Mouse (Mus musculus) activated CD4-positive, CD25-positive, alpha-beta regulatory T cell, adult 4 months (primary cell): ENCODE measurements around the gene Katnal1. TPM values are rescaled to one million over a fixed set of nuclear protein-coding genes. Genes with fewer than 3 reads are reported as not detected.

Experiments
- ATAC-seq: one replicate; pipeline ENCODE4 v1.8.0; 2017
- polyA plus RNA-seq, 2 experiments: library from polyadenylated mRNA; unstranded; fragments of 100-300 nt; shearing (Covaris generic); gene quantifications; one replicate each; pipeline ENCODE4 v1.2.1; 2017

The Katnal1 gene
- polyA plus RNA-seq, 2 experiments from 2014 or later: 2.9 to 4.3 TPM

- no peak for ATAC-seq
These were observed 5.1 kb downstream of the Katnal1 start for GRCm38 (mm10) chr5:148924051-148924450.

- ATAC-seq: no peak
These were observed 5.7 kb downstream of the Katnal1 start for GRCm38 (mm10) chr5:148923408-148923807.

DNA sequence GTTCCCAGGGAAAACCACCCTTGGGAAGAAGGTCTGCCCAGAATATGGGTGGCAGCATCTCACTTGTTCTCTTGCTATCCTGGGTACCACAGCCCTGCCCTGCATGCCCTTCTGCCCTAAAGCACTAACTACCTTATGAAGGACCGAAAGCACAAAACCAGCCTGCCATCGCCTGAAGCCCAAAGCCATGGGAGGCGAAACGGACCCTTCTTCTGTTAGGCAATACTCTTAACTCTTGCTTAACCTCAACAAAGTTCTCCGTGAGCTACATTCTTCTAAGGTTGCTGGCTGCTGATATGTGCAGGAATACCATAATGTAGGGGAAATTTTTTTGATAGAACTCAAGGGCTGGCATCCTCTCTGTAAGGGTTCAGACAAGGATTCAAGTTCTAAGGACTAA is 6.3 kb downstream of the Katnal1 start:
- ATAC-seq: no peak

- ATAC-seq: no peak
These were observed 11.1 kb downstream of the Katnal1 start for GRCm38 (mm10) chr5:148918049-148918448.

DNA sequence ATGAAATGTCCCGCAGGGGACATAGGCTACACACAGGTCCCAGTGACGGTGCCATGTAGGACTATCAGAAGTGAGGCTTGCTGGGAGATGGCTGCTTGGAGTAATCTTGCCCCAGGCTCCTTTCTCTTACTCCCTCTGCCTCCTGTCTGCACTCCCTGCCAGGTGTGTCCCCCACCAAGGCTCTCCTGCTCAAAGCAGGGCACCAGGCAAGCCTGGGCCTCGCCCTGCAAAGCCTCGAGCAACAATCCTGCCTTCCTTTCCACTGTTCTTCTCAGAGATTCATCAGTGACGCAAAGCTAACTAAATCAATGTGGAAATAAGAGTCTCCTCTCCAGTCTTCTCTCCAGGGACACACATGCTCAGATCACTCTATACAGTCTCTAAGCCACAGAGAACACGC is 12.3 kb downstream of the Katnal1 start:
- no peak for ATAC-seq

GRCm38 (mm10) chr5:148912262-148912661 is 16.9 kb downstream of the Katnal1 start:
- peak; percentile 70 for ATAC-seq

DNA sequence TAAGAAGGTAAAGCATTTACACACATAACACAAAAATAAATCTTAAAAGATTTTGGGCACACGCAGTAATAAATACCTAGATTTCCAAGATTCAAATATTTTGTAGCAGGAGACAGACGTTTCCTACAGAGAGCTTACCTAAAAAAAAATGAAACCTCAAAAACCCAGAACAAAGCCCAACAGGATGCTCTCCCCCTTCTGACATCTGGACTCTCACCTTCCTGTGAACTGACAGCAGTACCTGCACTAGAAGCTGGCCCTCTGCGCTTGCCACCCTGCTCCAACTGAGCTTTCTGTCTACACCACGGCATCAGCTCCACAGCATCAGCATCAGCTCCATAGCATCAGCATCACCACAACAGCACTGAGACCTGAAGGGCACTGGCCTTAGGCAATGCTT is 19.1 kb downstream of the Katnal1 start:
- ATAC-seq: peak; percentile 62

DNA sequence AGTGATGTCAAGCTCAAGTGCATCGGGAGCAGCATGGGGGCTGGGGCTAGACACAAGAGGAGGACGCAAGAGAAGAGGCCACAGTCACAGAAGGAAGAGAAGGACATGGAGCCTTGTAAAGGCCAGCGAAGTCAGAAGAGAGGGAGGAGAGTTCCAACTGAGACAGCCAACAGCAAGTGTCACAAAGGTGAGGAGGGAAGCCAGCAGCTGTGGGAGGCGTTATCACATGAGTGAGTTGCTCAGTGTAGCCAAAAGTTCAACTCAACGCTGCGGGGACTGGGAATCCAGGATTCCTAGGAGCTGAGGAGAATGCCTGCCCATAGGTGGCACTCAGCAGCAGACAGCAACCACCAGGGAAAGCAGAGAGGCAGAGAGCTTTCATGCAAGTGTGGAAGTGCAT is 19.7 kb downstream of the Katnal1 start:
- no peak for ATAC-seq

DNA sequence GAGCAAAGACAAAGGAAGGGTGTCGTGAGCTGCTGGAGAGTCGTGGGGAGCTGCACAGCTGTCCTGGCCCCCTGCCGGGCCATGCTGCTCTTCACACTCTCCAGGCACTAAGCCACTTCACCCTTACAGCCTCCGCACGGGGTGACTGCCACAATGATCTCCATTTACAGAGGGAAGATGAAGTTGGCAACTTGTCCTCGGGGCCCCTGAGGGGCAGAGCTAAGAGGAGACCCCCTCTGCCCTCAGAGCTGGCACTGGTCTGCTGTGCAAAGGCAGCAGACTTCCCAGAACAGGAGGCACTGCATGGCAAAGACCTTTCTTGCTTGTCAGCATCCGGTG is 20.1 kb downstream of the Katnal1 start:
- no peak for ATAC-seq

- no peak for ATAC-seq
These were observed 20.7 kb downstream of the Katnal1 start for GRCm38 (mm10) chr5:148908191-148909056.

- ATAC-seq: no peak
These were observed 22.8 kb downstream of the Katnal1 start for GRCm38 (mm10) chr5:148906305-148906704.

- ATAC-seq: peak; percentile 87
These were observed 24.3 kb downstream of the Katnal1 start for GRCm38 (mm10) chr5:148904846-148905245.

DNA sequence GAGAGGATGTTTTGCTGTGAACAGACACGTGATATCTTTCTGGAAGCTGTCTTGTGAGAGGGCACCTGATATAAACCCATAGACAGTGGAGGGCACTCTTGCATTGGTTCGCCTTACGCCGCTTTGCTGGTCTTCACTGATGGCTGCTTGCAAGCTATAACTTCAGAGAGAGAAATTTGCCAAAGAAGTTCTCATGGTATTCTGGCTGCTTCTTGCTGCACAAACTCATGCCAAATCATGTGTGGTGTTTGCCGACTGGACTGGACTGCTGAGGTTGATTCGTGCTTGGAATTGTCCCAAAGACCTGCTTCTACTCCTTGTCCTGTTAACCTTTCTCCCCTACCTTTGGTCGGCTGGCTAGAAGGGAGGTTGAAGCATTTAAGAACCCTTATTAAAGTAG is 29.8 kb downstream of the Katnal1 start:
- no peak for ATAC-seq

DNA sequence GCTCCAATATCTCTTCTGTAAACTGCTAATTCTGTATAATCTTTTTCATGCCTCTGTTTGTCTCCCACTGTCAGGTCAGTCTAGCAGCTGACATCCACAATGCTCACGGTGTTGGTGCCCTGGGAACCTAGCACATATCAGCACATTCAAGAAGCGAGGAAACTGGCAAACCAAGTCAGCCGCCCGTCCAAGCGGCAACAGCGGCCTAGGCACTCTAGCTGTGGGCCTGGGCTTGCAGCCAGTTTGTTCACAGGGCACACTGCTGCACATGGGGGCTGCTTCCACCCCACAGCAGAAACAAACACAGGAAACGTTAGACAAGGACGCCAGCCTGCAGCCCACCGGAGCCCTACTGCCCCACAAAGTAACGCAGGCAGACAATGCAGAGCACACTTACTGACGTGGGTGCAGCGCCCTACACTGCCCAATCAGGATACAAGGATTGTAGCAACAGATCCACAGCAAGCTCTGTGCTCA is 31.1 kb downstream of the Katnal1 start:
- ATAC-seq: no peak

DNA sequence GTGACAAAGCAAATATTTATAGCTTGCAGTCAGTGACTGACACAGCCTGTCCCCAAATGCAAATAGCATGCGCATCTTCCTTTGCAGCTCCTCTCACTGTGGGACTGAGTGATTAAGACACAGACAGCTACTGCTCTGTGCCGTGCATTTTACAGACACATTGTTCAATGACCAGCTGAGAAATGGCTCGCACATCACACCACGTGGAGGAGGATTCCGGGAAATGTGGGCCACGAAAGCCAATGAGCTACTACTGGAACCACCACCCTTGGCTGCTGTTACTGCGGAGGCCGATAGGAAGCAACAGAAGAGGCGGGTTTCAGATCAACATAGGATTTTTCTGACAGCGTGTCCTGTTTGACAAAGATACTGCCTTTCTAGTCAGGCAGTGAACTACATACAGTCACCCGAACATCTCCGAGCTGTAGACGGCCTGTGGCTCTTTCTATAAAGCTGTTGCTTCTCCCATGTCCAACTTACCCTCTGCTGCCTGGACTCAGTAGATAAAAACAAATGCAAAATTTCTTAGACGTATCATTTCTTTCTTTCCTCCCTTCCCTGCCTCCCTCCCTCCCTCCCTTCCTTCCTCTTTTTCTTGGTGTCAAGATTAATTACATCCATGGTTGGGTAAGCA is 31.9 kb downstream of the Katnal1 start:
- no peak for ATAC-seq

DNA sequence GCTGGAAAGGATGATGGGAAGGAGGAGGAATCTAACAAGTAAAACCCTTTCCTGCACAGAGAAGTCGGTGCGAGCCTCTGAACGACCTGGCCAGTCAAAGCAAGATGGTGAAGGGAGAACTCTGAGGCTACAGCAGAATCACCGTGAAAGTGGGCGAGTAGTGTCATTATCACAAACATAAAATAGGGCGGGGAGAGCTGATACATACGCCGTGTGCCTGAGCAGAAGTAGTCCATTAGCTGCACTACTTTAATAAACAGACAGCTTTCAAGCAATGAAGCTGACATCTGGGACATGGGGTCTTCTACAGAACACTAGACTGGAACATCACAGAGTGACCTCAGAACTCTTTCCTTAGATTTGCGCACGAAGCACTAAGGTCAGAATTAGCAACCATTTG is 32.6 kb downstream of the Katnal1 start:
- ATAC-seq: no peak

DNA sequence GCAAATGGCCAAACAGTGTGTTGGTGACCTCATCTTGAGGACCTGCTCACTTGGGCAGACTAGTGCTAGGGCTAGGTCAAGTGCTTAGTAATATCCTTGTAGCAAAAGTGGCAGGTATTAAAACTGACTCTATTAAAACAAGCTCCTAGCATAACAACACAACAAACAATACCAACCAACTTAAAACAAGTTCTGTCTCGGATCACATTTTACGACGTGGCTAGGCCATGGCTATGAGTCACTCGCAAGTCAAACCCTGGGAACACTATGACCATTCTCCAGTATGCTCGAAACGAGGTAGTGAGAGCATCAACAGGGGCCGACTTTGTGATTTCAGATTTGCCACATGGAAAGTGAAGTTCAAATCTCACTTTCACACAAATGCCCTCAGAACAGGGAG is 33.3 kb downstream of the Katnal1 start:
- no peak for ATAC-seq

DNA sequence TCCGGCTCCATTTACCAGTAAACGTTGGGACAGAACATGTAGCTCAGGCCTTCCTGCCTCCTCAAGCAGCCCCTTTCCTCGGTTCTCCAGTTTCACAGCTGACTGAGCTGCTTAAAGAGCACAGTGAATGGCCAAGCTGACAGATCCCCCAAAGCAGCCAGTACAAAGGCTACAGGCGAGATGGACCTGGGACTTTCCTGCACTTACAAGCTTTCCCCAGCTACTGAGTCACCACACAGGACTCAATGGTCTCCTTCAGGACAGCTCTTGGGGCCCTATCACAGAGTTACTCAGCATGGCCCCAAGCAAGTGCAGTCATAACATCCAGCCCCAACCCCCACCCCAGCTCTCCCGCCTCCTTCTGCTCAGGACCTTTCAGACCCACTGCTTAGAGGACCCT is 34.1 kb downstream of the Katnal1 start:
- no peak for ATAC-seq

DNA sequence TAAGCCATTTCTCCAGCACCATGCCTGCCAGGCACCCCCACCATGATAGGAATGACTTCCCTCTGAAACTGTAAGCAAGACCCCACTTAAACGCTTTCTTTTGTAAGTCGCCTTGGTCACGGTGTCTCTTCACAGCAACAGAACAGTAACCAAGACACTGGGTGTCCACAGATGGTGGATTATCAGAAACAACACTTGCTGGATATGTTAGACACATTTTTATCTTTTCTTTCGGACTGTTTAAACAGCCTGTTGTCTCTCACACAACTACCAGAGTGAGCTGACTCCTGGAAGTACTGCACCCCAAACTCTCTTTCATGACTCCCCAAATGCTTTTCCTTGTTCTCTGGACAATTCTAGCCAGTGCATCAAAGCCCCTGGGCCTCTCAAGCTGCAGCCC is 38.9 kb downstream of the Katnal1 start:
- ATAC-seq: no peak

DNA sequence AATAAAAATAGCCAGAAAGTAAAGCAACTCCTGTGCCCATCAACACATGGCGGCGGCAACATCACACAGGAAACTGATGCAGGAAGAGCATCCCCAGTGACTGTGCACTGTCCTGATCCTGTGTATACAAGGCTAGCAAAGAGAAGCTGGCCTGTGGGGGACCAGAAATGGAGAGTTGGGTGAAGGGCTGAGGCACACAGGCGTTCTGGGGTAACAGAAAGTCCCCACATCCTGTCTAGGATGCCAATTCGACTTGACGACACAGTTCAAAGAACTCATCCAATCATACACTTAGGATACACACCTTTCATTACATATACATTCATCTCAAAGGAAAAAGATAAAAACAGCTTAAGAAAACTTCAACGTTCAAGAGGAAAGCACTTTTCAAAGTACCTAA is 41.1 kb downstream of the Katnal1 start:
- peak; percentile 93 for ATAC-seq

- ATAC-seq: no peak
These were observed 43.1 kb downstream of the Katnal1 start for GRCm38 (mm10) chr5:148885821-148886609.

DNA sequence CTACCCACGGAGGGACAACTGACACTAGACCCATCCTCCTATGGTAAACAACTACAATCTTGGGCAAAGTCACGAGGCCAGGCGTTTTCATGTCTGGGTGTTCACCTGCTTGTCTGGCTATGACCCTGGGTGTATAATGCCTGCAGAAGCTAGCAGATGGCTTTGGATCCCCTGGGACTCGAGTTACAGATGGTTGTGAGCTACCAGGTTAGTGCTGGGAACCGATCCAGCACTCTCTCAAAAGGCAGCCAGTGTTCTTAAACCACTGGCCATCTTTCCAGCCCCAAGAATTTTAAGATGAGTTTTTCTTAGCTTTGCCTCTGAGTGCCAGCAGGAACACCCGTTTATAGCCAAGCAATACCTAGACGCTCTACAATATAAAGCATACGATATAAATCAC is 45.4 kb downstream of the Katnal1 start:
- no peak for ATAC-seq

GRCm38 (mm10) chr5:148879218-148879617 is 49.9 kb downstream of the Katnal1 start:
- ATAC-seq: no peak
